Mouse (Mus musculus) hindbrain, embryonic 11.5 days (tissue): Measurements from ENCODE around the gene Sntg2. TPM values are rescaled to one million over a fixed set of nuclear protein-coding genes. Genes with fewer than 3 reads are reported as not detected.

Source experiments
- ATAC-seq: fragments of 200-750 bp; cut with Nextera tagmentation; 2 replicates; pipeline ENCODE4 v1.8.0; 2017; ENCODE audit warnings: mild to moderate bottlenecking, moderate TSS enrichment, moderate library complexity; ENCODE audit not compliant: low FRiP score
- DNase-seq: peaks from one replicate; pipeline ENCODE4 v3.0.0-alpha.2; 2015; ENCODE audit warnings: low spot score
- H3K27ac ChIP-seq: fragments of 300-500 bp; sonication (generic); 2 replicates; pipeline ENCODE4 v1.5.1; 2014; ENCODE audit warnings: mild to moderate bottlenecking, low read depth, low read length
- H3K27me3 ChIP-seq: fragments of 300-500 bp; sonication (generic); 2 replicates; pipeline ENCODE4 v1.6.1; 2014; ENCODE audit warnings: mild to moderate bottlenecking, low read length, moderate library complexity, mixed read lengths; ENCODE audit not compliant: control insufficient read depth, insufficient read depth
- H3K36me3 ChIP-seq: fragments of 300-500 bp; sonication (generic); 2 replicates; pipeline ENCODE4 v1.6.1; 2014; ENCODE audit warnings: mild to moderate bottlenecking, low read length, moderate library complexity, mixed read lengths; ENCODE audit not compliant: control insufficient read depth, insufficient read depth
- H3K4me1 ChIP-seq: fragments of 300-500 bp; sonication (generic); replicated peaks from 2 replicates; pipeline ENCODE4 v1.6.1; 2014; ENCODE audit warnings: low read length, mixed read lengths; ENCODE audit not compliant: control insufficient read depth, insufficient read depth
- H3K4me2 ChIP-seq: fragments of 300-500 bp; sonication (generic); replicated peaks from 2 replicates; pipeline ENCODE4 v1.6.1; 2014; ENCODE audit warnings: mild to moderate bottlenecking, low read depth, low read length
- H3K4me3 ChIP-seq: fragments of 300-500 bp; sonication (generic); 2 replicates; pipeline ENCODE4 v1.5.1; 2014; ENCODE audit warnings: low read depth, low read length
- H3K9ac ChIP-seq: fragments of 300-500 bp; sonication (generic); 2 replicates; pipeline ENCODE4 v1.6.1; 2014; ENCODE audit warnings: low read depth, low read length
- H3K9me3 ChIP-seq: fragments of 300-500 bp; sonication (generic); 2 replicates; pipeline ENCODE4 v1.6.1; 2016; ENCODE audit warnings: low read length; ENCODE audit not compliant: control insufficient read depth
- WGBS: fragments of 180-500 bp; shearing (Covaris S2); extraction: QIAGEN DNeasy Blood & Tissue Kit; methylation state at CpG from one replicate; pipeline ENCODE4 v1.1.7; 2014; 5-methylcytosine and 5-hydroxymethylcytosine counted together
- polyA plus RNA-seq: library from polyadenylated mRNA; unstranded; fragments of >200 nt; fragmentation: Nextera tagmentation; extraction: Ambion mirVana; gene quantifications from 2 replicates; pipeline ENCODE4 v1.2.1, GENCODE M21; 2014

Sntg2 gene
- polyA plus RNA-seq, 1 experiment from 2014 or later = 1.0 TPM

- no peak for DNase-seq
- H3K4me1 ChIP-seq = no peaks in the 10 kb centered on the region
- no peaks in the 10 kb centered on the region for H3K9me3 ChIP-seq
- no peaks in the 10 kb centered on the region for H3K27me3 ChIP-seq
- H3K27ac ChIP-seq = no peak overlapping the region
- H3K4me3 ChIP-seq = no peak overlapping the region
- H3K36me3 ChIP-seq = no peaks in the 10 kb centered on the region
- no peak overlapping the region for H3K9ac ChIP-seq
- ATAC-seq = no peak
- H3K4me2 ChIP-seq = no peak overlapping the region
Measured at GRCm38 (mm10) chr12:30313021-30313420, 60.2 kb downstream of the Sntg2 start.

GRCm38 (mm10) chr12:30308197-30308939 is 64.8 kb downstream of the Sntg2 start:
- Histone ChIP-seq H3K27ac (no peak overlapping the region), H3K9me3 (no peaks in the 10 kb centered on the region), H3K27me3 (no peaks in the 10 kb centered on the region), H3K4me2 (no peak overlapping the region), H3K36me3 (no peaks in the 10 kb centered on the region), H3K4me3 (no peak overlapping the region), H3K4me1 (no peaks in the 10 kb centered on the region), H3K9ac (no peak overlapping the region)
- 82% methylated on average over 5 of the region's 5 CpGs for WGBS
- ATAC-seq (no peak), DNase-seq (no peak)

DNA sequence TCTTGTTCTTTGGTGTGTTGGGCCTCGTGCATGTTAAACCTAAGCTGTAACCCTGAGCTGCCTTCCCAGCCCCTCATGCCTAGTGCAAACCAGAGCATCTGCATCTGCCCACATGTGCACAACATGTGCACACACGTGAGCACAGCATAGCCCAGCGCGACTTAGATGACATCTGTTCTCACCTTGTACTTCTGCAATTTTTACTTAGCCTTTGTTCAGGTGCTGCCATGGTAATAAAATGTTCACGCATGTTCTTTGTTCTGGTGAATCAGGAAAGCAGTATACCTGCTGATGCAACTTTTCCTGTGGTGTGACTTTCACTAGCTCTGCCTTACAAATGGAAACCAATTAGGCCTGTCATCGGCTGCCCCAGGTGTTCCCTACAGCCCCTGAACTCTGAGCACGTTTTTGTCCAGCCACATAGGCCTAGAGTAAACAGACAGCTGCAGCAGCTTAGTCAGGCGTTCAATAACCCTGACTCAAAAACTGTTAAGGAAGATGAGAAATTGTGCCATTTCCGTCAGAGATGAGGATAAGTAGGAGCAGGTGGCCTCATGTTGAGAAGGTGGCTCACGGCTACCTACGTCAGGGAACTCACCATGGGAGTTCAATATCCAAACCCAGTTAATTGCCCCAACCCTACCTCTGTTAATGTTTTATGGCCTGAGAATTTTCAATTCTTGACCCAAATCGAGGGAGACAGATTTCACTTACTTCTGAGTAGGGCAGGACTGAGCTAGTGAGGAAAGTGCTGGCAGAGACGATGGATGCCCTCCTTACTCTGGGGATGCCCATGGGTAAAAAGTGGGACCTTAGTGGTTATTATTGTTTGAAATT is 80.2 kb downstream of the Sntg2 start:
- no peak for ATAC-seq
- Histone ChIP-seq H3K9ac (no peak overlapping the region), H3K36me3 (no peaks in the 10 kb centered on the region), H3K9me3 (no peaks in the 10 kb centered on the region), H3K4me1 (no peaks in the 10 kb centered on the region), H3K27me3 (no peaks in the 10 kb centered on the region), H3K4me3 (no peak overlapping the region), H3K4me2 (no peak overlapping the region), H3K27ac (no peak overlapping the region)
- 80% methylated on average over 13 of the region's 13 CpGs for WGBS
- DNase-seq = no peak

DNA sequence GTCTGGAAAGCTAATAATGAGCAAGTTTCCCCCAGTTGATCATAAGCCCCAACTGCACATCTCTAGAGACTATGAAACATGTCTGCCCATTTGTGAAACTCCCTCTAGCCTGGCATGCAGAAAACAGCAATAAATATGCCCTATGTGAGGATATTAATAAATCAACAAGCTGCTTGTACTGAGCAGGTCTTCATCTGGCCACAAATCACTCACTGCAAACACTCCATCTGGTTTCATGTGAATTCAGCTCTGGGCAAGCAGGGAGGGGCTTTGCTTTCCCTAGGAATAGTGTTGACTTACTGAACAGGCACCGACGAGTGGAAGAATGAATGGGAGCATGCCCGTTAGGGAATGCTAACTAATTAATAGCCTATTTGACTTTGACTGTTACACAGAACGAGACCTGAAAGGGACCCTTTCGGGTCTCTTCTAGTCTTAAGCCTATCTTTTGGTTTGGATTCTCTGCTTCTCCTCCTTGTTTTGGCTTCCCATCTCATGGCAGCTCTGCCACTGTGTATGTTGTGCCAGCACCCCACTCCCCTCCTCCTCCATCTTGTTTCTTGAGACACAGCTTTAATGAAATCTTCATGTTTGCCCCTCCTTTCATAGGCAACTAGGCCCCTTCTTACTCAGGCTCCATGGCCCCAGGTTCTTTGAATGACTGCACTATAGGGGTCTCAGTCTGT is 86.1 kb downstream of the Sntg2 start:
- 78% methylated on average over 5 of the region's 5 CpGs for WGBS
- Histone ChIP-seq H3K4me3 (no peak overlapping the region), H3K4me2 (no peak overlapping the region), H3K9me3 (no peaks in the 10 kb centered on the region), H3K36me3 (no peaks in the 10 kb centered on the region), H3K4me1 (no peaks in the 10 kb centered on the region), H3K9ac (no peak overlapping the region), H3K27me3 (no peaks in the 10 kb centered on the region), H3K27ac (no peak overlapping the region)
- ATAC-seq = no peak
- DNase-seq = no peak

DNA sequence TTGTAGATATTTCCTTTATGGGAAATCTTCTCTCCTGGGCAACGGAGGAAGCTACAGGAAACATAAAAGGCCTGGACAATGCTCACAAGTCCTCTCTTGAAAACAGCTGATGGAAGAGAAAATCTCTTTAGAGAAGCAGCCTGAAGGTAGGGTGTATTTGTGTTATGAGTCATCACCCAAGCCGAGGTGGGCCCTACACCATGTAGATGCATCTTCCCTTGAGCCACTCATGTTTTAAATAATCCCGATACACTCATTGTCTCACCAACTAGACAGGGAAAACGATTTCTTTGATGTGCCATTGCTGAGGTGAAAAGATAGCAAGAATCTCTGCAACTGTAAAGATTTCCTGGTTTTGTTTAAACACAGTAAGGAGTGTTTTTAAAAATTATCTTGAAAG is 89.4 kb downstream of the Sntg2 start:
- ATAC-seq = no peak
- 81% methylated on average over 4 of the region's 4 CpGs for WGBS
- no peak for DNase-seq

DNA sequence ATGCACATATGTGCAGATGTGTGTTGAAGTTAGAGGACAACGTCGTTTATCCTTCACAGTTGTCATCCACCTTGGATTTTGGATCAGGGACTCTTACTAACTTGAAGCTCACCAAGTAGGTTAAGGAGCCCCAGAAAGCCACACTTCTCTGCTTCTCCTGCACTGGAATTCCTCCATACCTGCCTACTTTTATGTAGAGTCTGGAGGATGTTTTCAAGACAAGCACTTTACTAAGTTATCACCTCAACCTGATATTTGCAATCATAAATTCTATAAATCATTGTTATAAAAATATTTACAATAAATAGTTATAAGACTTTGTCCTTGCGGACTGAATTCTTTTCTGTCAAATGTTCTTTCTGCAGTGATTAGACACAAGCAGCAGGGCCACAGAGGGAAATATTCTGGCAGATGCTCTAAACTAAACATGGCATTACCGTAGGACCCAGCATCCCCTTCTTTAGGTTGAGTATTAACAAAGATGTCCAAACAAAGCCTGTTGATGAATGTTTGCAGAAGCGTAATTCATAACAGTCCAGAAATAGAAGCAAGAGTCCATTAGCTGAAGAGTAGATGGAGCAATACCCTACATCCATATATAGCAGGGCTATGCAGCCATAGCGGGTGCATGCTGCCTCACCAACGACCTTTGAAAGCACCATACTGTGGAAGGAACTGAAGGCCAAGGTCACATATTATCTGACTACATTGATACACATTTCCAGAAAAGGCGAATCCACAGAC is 100.8 kb downstream of the Sntg2 start:
- Histone ChIP-seq H3K4me1 (no peaks in the 10 kb centered on the region), H3K4me2 (no peak overlapping the region), H3K27me3 (no peaks in the 10 kb centered on the region), H3K9me3 (no peaks in the 10 kb centered on the region), H3K36me3 (no peaks in the 10 kb centered on the region), H3K4me3 (no peak overlapping the region), H3K9ac (no peak overlapping the region), H3K27ac (no peak overlapping the region)
- DNase-seq (no peak), ATAC-seq (no peak)
- WGBS = 91% methylated on average over 8 of the region's 8 CpGs

More for the DNA sequence above, 89.4 kb downstream of the Sntg2 start:
- no peak overlapping the region for H3K9ac ChIP-seq
- H3K4me1 ChIP-seq = no peaks in the 10 kb centered on the region
- H3K4me2 ChIP-seq = no peak overlapping the region
- no peak overlapping the region for H3K27ac ChIP-seq
- H3K27me3 ChIP-seq = no peaks in the 10 kb centered on the region
- H3K9me3 ChIP-seq = no peaks in the 10 kb centered on the region
- H3K36me3 ChIP-seq = no peaks in the 10 kb centered on the region
- H3K4me3 ChIP-seq = no peak overlapping the region

DNA sequence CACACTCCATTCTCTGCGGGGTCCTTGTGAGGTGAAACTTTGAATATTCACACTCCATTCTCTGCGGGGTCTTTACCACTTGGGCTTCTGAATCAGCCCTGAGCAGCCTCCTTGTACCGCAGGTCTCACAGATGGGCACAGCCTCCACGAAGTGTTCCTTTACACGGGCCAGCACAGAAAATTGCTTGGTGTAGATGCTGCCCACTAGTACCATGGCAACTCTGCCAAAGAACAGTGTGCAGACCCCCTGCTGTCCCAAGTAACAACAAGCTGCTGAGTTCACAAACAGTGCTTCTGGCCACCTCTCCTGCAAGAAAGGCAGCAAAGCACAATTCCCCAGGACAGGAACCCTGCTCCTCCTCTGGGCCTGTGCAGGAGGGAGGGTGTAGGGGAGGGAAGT is 109.0 kb downstream of the Sntg2 start:
- ATAC-seq (no peak), DNase-seq (peak; percentile 7)
- H3K36me3 ChIP-seq = no peaks in the 10 kb centered on the region
- no peak overlapping the region for H3K27ac ChIP-seq
- no peak overlapping the region for H3K4me3 ChIP-seq
- H3K4me2 ChIP-seq = no peak overlapping the region
- no peaks in the 10 kb centered on the region for H3K4me1 ChIP-seq
- no peaks in the 10 kb centered on the region for H3K9me3 ChIP-seq
- H3K9ac ChIP-seq = no peak overlapping the region
- WGBS = 48% methylated on average over 5 of the region's 5 CpGs
- H3K27me3 ChIP-seq = no peaks in the 10 kb centered on the region

- no peaks in the 10 kb centered on the region for H3K27me3 ChIP-seq
- ATAC-seq = no peak
- H3K36me3 ChIP-seq = no peaks in the 10 kb centered on the region
- H3K4me1 ChIP-seq = no peaks in the 10 kb centered on the region
- H3K4me2 ChIP-seq = no peak overlapping the region
- H3K9me3 ChIP-seq = no peaks in the 10 kb centered on the region
- no peak overlapping the region for H3K4me3 ChIP-seq
- H3K9ac ChIP-seq = no peak overlapping the region
- no peak overlapping the region for H3K27ac ChIP-seq
- 70% methylated on average over 2 of the region's 2 CpGs for WGBS
- DNase-seq = no peak
Measured at GRCm38 (mm10) chr12:30261187-30261586, 112.0 kb downstream of the Sntg2 start.
